Mouse (Mus musculus) lung, embryonic 16.5 days (tissue): ENCODE results near the gene Gm45753. TPM values are rescaled to one million over a fixed set of nuclear protein-coding genes. Genes with fewer than 3 reads are reported as not detected.
A peak's percentile ranks its signal among the peaks of the same experiment; 100 is the strongest.

Source experiments
- ATAC-seq: fragments of 200-750 bp; cut with Nextera tagmentation; 2 replicates; pipeline ENCODE4 v1.8.0; 2017; ENCODE audit warnings: low read depth, mild to moderate bottlenecking, moderate library complexity
- H3K27ac ChIP-seq: fragments of 300-500 bp; sonication (generic); 2 replicates; pipeline ENCODE4 v1.5.1; 2014; ENCODE audit warnings: mild to moderate bottlenecking, control low read depth, low read length
- H3K27me3 ChIP-seq: fragments of 300-500 bp; sonication (generic); 2 replicates; pipeline ENCODE4 v1.6.1; 2014; ENCODE audit warnings: low read depth, low read length, mixed read lengths; ENCODE audit not compliant: control insufficient read depth, insufficient read depth
- H3K36me3 ChIP-seq: fragments of 300-500 bp; sonication (generic); 2 replicates; pipeline ENCODE4 v1.6.1; 2014; ENCODE audit warnings: low read length; ENCODE audit not compliant: control insufficient read depth, insufficient read depth
- H3K4me1 ChIP-seq: fragments of 300-500 bp; sonication (generic); replicated peaks from 2 replicates; pipeline ENCODE4 v1.6.1; 2014; ENCODE audit warnings: low read length, mixed read lengths; ENCODE audit not compliant: control insufficient read depth, insufficient read depth
- H3K4me2 ChIP-seq: fragments of 300-500 bp; sonication (generic); 2 replicates; pipeline ENCODE4 v1.6.1; 2014; ENCODE audit warnings: low read depth, low read length, control low read depth
- H3K4me3 ChIP-seq: fragments of 300-500 bp; sonication (generic); 2 replicates; pipeline ENCODE4 v1.5.1; 2014; ENCODE audit warnings: mild to moderate bottlenecking, low read length, control low read depth
- H3K9ac ChIP-seq: fragments of 300-500 bp; sonication (generic); 2 replicates; pipeline ENCODE4 v1.6.1; 2014; ENCODE audit warnings: low read length, control low read depth
- H3K9me3 ChIP-seq: fragments of 300-500 bp; sonication (generic); 2 replicates; pipeline ENCODE4 v1.6.1; 2016; ENCODE audit warnings: low read length; ENCODE audit not compliant: control insufficient read depth
- WGBS: fragments of 180-500 bp; shearing (Covaris S2); extraction: QIAGEN DNeasy Blood & Tissue Kit; methylation state at CpG from one replicate; pipeline ENCODE4 v1.1.7; 2014; 5-methylcytosine and 5-hydroxymethylcytosine counted together
- polyA plus RNA-seq: library from polyadenylated mRNA; unstranded; fragments of >200 nt; fragmentation: Nextera tagmentation; extraction: Ambion mirVana; gene quantifications from 2 replicates; pipeline ENCODE4 v1.2.1, GENCODE M21; 2015

Gene Gm45753
- 0.10 TPM in 1 of 2 replicates, not detected in the other for polyA plus RNA-seq

DNA sequence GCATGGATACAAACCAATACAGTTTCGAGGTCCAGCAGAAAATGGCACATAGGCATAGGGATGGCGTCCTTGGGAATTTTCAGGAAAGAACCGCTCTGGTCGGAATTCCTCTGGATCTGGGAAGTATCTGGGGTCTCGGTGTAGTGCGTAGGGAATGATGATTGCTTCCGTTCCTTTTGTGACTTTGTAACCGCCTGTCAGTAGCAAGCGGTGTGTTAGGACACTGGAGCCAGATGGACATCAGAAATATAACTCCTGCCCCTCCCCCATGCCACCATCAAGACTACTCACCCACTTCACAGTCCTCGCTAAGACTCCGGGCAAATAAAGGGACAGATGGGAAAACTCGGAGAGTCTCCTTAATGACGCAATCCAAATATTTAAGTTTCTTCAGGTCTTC is at the start of gene Gm45753:
Gm45753 (minus strand) TSS at position 101 of the 400 bp plus-strand sequence.
- no peak for ATAC-seq

DNA sequence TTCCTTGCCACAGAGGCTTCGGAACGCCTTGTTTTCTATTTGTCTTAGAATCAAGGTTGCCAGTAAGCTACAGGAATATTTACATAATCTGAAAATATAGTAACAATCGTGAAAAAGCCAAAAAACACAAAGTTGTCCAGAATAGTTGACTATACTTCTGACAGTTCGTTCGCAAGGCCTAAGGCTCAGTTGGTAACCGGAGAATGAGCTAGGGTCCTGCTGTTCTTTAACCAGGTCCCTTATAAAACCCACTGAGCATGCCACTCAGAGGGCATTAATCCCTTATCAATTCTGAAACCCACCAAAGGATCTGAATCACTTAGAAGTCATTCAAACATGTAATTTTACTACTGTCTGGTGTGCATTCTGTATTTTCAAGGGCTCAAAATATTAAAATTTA is 47.5 kb upstream of the Gm45753 start:
- 0 out of 2 replicates have a peak, but pooled peaks cover 2% of the 10 kb centered on the region for H3K36me3 ChIP-seq
- no peaks in the 10 kb centered on the region for H3K27me3 ChIP-seq
- no peak overlapping the region for H3K27ac ChIP-seq
- ATAC-seq = no peak
- H3K9ac ChIP-seq = no peak overlapping the region
- peaks cover 6% of the 10 kb centered on the region for H3K4me1 ChIP-seq
- H3K9me3 ChIP-seq = no peaks in the 10 kb centered on the region
- no peak overlapping the region for H3K4me3 ChIP-seq
- H3K4me2 ChIP-seq = no peak overlapping the region
- WGBS = 84% methylated on average over 6 of the region's 6 CpGs

More for the DNA sequence above, at the start of gene Gm45753:
- Histone ChIP-seq H3K36me3 (no peaks in the 10 kb centered on the region), H3K9ac (no peak within 1 kb of the TSS), H3K27me3 (no peaks in the 10 kb centered on the region), H3K4me2 (no peak within 1 kb of the TSS), H3K4me3 (no peak within 1 kb of the TSS), H3K4me1 (no peaks in the 10 kb centered on the region; the same call in 1 of the 2 replicates), H3K9me3 (no peaks in the 10 kb centered on the region), H3K27ac (no peak within 1 kb of the TSS)
- 51% methylated on average over 13 of the region's 13 CpGs for whole genome bisulfite sequencing

DNA sequence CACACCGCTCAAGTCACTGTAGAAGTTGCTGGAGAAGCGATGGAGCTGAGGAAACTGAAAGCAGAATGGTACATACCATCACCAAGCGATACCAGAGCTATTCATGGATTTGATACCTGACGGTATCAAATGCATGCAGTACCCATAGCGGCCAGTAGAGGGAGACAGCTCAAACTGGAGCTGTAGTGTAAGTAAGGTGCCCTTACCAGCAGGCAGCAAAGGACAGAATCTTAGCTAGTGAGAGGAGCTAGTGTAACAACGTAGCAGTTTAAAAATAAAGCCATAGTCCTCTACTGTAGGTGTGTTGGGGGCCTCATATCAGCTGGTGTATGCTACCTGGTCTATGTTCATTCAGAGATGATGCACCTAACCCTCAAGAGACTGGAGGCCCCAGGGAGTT is 36.8 kb upstream of the Gm45753 start:
- Histone ChIP-seq H3K27ac (no peak overlapping the region), H3K4me2 (no peak overlapping the region), H3K9ac (no peak overlapping the region), H3K4me1 (no peaks in the 10 kb centered on the region), H3K9me3 (no peaks in the 10 kb centered on the region), H3K4me3 (no peak overlapping the region), H3K27me3 (no peaks in the 10 kb centered on the region), H3K36me3 (peaks cover 12% of the 10 kb centered on the region; the same call in 1 of the 2 replicates)
- no peak for ATAC-seq
- WGBS = 16% methylated on average over 6 of the region's 6 CpGs

DNA sequence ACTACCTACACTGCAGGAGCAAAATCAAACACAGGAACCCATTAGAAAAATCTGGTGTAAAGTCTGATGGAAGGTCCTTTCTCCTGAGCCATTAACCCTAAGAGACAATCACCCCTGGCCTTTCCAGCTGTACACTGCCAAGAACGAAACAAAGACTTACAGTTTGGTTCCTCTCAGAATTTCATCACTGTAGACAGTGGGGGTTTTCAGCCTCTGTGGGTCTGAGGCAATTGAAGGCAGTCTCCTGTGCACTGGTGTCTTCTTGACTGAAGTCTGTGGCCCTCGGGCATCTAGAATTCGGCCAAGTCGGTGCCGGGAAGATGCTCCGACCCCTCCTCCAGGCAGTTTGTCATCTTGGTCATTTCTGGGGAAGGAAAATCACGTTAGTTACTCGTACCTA is 36.0 kb upstream of the Gm45753 start:
- H3K36me3 ChIP-seq = peaks cover 12% of the 10 kb centered on the region; the same call in 1 of the 2 replicates
- no peak overlapping the region for H3K9ac ChIP-seq
- H3K4me3 ChIP-seq = no peak overlapping the region
- no peak overlapping the region for H3K27ac ChIP-seq
- ATAC-seq = no peak
- no peaks in the 10 kb centered on the region for H3K4me1 ChIP-seq
- no peaks in the 10 kb centered on the region for H3K27me3 ChIP-seq
- 93% methylated on average over 8 of the region's 8 CpGs for WGBS
- no peak overlapping the region for H3K4me2 ChIP-seq
- H3K9me3 ChIP-seq = no peaks in the 10 kb centered on the region

DNA sequence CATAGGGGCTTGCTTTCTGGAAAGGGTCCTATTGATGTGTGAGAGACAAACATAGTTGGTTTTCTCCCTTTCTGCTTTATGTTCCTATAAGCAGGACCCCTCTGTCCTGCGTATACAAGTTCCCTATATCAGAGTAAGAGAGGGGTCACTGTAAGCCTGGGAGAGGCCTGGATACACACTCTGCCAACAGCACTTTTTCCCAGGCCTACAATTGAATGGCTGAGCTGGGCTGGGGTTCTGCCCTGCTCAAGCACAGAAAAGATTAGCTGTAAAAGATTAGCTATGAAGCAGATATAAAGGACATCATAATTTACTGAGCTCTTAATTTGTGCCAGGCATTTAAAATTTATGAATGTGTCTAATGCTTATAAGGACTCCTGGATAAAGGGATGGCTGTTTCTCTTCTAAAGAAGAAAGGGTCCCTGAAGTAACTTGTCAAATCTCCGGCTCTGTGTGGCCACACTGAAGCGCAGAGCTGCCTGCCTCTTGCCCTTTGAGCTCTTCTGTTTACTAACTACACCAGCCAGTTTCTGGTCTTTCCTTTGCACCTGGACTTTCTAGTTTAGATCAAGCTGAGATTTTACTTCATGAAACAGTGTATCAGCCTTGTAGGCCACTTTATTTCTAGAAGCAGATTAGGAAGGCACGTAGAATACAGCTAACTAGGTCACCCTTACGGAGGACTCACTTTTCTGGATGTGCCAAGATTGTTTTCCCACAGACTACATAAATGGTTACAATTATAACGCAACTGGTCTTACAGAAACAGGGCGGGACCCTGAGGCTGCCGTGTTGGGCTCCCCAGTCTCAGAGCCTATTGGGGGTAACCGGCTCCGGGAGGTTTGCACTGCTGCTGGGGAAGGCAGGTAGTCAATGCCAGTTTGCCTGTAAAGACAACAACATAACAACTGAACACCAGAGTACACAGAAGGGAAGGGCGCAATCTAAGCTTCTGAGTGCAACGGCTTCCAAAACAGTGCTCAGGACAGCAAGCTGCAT is 33.7 kb upstream of the Gm45753 start:
- Histone ChIP-seq H3K36me3 (peaks cover 6% of the 10 kb centered on the region; the same call in 1 of the 2 replicates), H3K4me2 (no peak overlapping the region), H3K27ac (no peak overlapping the region), H3K4me1 (no peaks in the 10 kb centered on the region), H3K4me3 (no peak overlapping the region), H3K9ac (no peak overlapping the region), H3K9me3 (no peaks in the 10 kb centered on the region), H3K27me3 (no peaks in the 10 kb centered on the region)
- 86% methylated on average over 12 of the region's 12 CpGs for WGBS
- no peak for ATAC-seq

DNA sequence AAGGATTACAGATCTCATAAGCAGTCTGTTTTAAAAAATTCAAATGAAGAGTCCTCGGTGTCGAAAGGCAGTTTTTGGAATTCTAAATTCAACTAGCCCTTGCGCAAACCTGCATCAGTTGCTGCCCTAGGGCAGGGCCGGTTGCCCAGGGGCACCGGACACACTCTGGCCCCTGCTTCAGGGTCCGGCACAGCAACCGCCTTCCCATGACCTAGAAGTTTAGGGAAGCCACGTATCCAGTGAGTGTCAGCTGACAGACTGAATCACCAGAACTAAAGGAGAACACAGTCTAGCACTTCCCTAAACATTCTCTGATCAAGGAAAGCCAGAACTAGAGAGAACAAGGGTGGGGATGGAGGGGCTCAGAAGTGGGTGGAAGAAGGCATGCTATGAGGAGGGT is 25.2 kb upstream of the Gm45753 start:
- Histone ChIP-seq H3K27ac (no peak overlapping the region), H3K4me1 (peaks cover 7% of the 10 kb centered on the region; the same call in 1 of the 2 replicates), H3K9ac (peak overlapping the region; percentile 75), H3K27me3 (no peaks in the 10 kb centered on the region), H3K4me2 (peak overlapping the region; percentile 95), H3K9me3 (no peaks in the 10 kb centered on the region), H3K4me3 (peak overlapping the region; percentile 73), H3K36me3 (no peaks in the 10 kb centered on the region)
- WGBS = 2% methylated on average over 8 of the region's 8 CpGs
- peak; percentile 61 for ATAC-seq

DNA sequence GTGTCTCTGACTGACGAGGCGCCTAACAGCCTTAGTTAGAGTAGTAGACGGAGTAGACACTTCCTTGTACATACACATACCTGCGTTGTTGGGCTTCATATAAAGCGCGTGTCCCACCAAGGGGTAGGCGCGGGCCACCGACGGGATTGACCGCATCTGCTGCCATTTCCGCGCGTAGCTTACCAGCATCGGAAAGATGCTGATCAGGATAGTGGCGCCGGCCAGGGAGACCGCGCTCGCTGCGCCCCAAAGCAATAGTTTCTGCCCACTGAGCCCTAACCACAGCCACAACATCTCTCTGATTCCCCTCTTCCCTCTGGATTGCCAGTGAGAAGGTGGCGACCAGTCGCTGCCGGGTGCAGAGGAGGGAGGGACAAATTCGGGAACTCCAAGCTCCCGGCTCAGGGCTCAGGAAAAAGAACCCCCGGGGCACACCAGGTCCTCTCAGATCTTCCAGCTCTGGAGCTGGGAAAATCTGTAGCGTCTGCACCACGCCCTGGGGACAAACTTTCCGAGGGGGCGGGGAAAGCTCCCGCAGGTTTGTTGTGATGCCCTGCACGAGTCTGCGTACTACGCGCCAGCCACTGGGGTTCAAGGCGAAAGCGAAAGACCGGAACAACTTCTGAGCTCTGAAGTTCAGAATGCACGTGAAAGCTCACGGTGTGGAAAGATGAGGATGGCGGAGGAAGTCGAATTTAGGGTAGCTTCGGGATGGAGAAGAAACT is 24.6 kb upstream of the Gm45753 start, which contains the start of gene Cyp4v3:
Cyp4v3 (minus strand) TSS at position 532 of the 725 bp plus-strand sequence.
- H3K36me3 ChIP-seq = no peaks in the 10 kb centered on the region
- peak within 1 kb of the TSS; percentile 73 for H3K4me3 ChIP-seq
- peak; percentile 81 for ATAC-seq
- peak within 1 kb of the TSS; percentile 75 for H3K9ac ChIP-seq
- H3K4me1 ChIP-seq = peaks cover 7% of the 10 kb centered on the region; the same call in 1 of the 2 replicates
- no peak within 1 kb of the TSS for H3K27ac ChIP-seq
- peak within 1 kb of the TSS; percentile 95 for H3K4me2 ChIP-seq
- H3K27me3 ChIP-seq = no peaks in the 10 kb centered on the region
- H3K9me3 ChIP-seq = no peaks in the 10 kb centered on the region
- WGBS = 1% methylated on average over 43 of the region's 44 CpGs

DNA sequence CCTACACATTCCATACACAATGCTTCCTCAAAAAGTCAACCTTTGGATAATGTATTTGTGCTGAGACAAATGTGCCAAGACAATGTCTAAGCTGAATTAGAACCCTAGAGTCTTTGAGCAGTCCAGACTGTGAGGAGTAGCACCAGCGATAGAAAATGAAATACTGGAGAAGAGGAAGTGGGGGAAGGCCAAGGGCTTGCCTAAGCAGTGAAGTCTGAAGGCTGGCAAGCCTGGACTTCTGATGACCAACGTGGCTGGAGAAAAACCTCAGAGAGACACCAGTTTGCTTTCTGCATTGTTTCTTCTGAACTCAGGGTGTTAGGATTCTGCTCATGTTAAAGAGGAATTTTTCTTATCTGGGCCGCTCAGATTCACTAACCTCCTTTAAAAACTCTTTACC is 22.6 kb upstream of the Gm45753 start:
- no peak for ATAC-seq
- no peak overlapping the region for H3K27ac ChIP-seq
- no peak overlapping the region for H3K4me2 ChIP-seq
- WGBS = 74% methylated on average over 3 of the region's 3 CpGs
- H3K4me3 ChIP-seq = no peak overlapping the region
- H3K27me3 ChIP-seq = no peaks in the 10 kb centered on the region
- H3K9me3 ChIP-seq = no peaks in the 10 kb centered on the region
- H3K36me3 ChIP-seq = no peaks in the 10 kb centered on the region
- peaks cover 7% of the 10 kb centered on the region; the same call in 1 of the 2 replicates for H3K4me1 ChIP-seq
- H3K9ac ChIP-seq = no peak overlapping the region
